Mouse (Mus musculus) ES-E14 (cell line): ENCODE measurements around the gene Aanat. TPM values are rescaled to one million over a fixed set of nuclear protein-coding genes. Genes with fewer than 3 reads are reported as not detected.

ENCODE experiments used
- DNase-seq: peaks from one replicate; pipeline ENCODE4 v3.0.0-alpha.2; 2013; ENCODE audit warnings: low read depth, low spot score
- H3K27ac ChIP-seq: 2 replicates; pipeline ENCODE4 v1.5.1; 2012; ENCODE audit warnings: low read depth, mild to moderate bottlenecking, low read length, moderate library complexity, mixed read lengths; ENCODE audit not compliant: poor library complexity, insufficient read depth, severe bottlenecking
- H3K36me3 ChIP-seq: 2 replicates; pipeline ENCODE4 v1.6.1; 2012; ENCODE audit warnings: mild to moderate bottlenecking, low read length, moderate library complexity, mixed read lengths; ENCODE audit not compliant: control insufficient read depth, poor library complexity, insufficient read depth, severe bottlenecking
- H3K4me1 ChIP-seq, 2 experiments: fragments of 150-350 bp in 1 of 2; sonication (generic) in 1 of 2; 2 replicates each; pipeline ENCODE4 v1.6.1; 2012; ENCODE audit warnings: low read length in 2 of 2, mild to moderate bottlenecking in 1 of 2, mixed read lengths in 1 of 2; ENCODE audit not compliant: control insufficient read depth in 2 of 2, insufficient read depth in 2 of 2, poor library complexity in 1 of 2
- H3K4me3 ChIP-seq, 2 experiments: fragments of 150-350 bp in 1 of 2; sonication (generic) in 1 of 2; 2 replicates each; pipeline ENCODE4 v1.5.1; 2012; ENCODE audit warnings: low read length in 2 of 2, low read depth in 1 of 2, mild to moderate bottlenecking in 1 of 2, mixed read lengths in 1 of 2; ENCODE audit not compliant: insufficient read depth in 1 of 2, poor library complexity in 1 of 2, severe bottlenecking in 1 of 2
- H3K9ac ChIP-seq: 2 replicates; pipeline ENCODE4 v1.6.1; 2012; ENCODE audit warnings: low read depth, mild to moderate bottlenecking, low read length, mixed read lengths; ENCODE audit not compliant: poor library complexity, insufficient read depth, severe bottlenecking
- H3K9me3 ChIP-seq: fragments of 150-350 bp; sonication (generic); 2 replicates; pipeline ENCODE4 v1.6.1; 2012; ENCODE audit warnings: low read depth, mild to moderate bottlenecking, low read length; ENCODE audit not compliant: control insufficient read depth, insufficient read depth
- CHD2 ChIP-seq: IDR thresholded peaks from 2 replicates; pipeline ENCODE4 v1.6.1; 2014; ENCODE audit warnings: mild to moderate bottlenecking, low read depth, low read length, inconsistent platforms
- HCFC1 ChIP-seq: IDR thresholded peaks from 2 replicates; pipeline ENCODE4 v1.6.1; 2012; ENCODE audit warnings: low read length, inconsistent platforms, borderline replicate concordance; ENCODE audit not compliant: insufficient read depth
- MAFK ChIP-seq: IDR thresholded peaks from 2 replicates; pipeline ENCODE4 v1.6.1; 2014; ENCODE audit warnings: mild to moderate bottlenecking, low read depth, low read length, inconsistent platforms; ENCODE audit not compliant: insufficient read depth
- ZC3H11A ChIP-seq: IDR thresholded peaks from 2 replicates; pipeline ENCODE4 v1.6.1; 2012; ENCODE audit warnings: low read depth, mild to moderate bottlenecking, inconsistent platforms, low read length, borderline replicate concordance
- ZNF384 ChIP-seq: IDR thresholded peaks from 2 replicates; pipeline ENCODE4 v1.6.1; 2012; ENCODE audit warnings: low read depth, low read length, inconsistent platforms
- in situ Hi-C, 2 experiments: fragments of 600-800 bp; cut with MboI; formaldehyde crosslinking; loops; one replicate each; pipeline ENCODE4 v1.15.1; 2025; ENCODE audit warnings: low sequenced_read_pairs in 2 of 2, inconsistent platforms in 1 of 2; ENCODE audit not compliant: unreplicated experiment in 2 of 2
- total RNA-seq: library from RNA; depleted of rRNA; stranded (reverse); fragments of 300-350 nt; gene quantifications from 2 replicates; pipeline ENCODE4 v1.2.3, GENCODE M21; 2012

Aanat gene
- total RNA-seq, 1 experiment: 0.94 TPM

- in situ Hi-C loops: no loop called here
Observed at GRCm38 (mm10) chr11:116555572-116555971, 30.7 kb upstream of the Aanat start.

DNA sequence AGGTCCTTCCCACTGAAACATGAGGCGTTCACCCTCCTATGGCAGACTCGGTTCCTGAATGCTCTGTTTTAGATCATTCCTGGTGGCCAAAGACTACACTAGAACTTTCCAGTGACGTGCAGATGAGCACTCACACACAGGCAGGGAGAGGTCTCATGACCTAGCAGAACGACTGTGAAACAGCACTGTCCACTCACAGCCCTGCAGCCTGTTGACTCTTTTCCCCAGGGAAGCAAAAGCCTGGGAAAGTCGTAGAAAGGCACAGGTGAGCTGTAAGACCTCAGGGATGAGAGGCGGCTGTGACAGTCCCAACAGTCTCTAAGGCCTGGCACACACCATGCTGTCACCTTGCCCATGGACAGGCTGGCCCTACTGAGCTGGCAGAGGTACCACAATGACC is 29.9 kb upstream of the Aanat start:
- H3K9me3 ChIP-seq: no peaks in the 10 kb centered on the region
- TF ChIP-seq HCFC1: no peak
- TF ChIP-seq ZC3H11A: no peak
- in situ Hi-C loops: no loop called here
- no peak for DNase-seq
- no peak overlapping the region for H3K4me3 ChIP-seq
- H3K9ac ChIP-seq: no peak overlapping the region
- peaks cover 0 to 2% of the 10 kb centered on the region in 2 experiments; a peak in 1 of 4 replicates for H3K4me1 ChIP-seq
- H3K27ac ChIP-seq: no peak overlapping the region
- no peaks in the 10 kb centered on the region for H3K36me3 ChIP-seq

More at GRCm38 (mm10) chr11:116555572-116555971, 30.7 kb upstream of the Aanat start:
- DNase-seq: no peak
- H3K9ac ChIP-seq: no peak overlapping the region
- no peaks in the 10 kb centered on the region for H3K9me3 ChIP-seq
- peaks cover 0 to 2% of the 10 kb centered on the region in 2 experiments; a peak in 1 of 4 replicates for H3K4me1 ChIP-seq
- H3K4me3 ChIP-seq: no peak overlapping the region
- no peaks in the 10 kb centered on the region for H3K36me3 ChIP-seq
- no peak overlapping the region; the same call in 1 of the 2 replicates for H3K27ac ChIP-seq
- TF ChIP-seq CHD2 (no peak), HCFC1 (no peak), ZC3H11A (no peak), MAFK (no peak), ZNF384 (no peak)

GRCm38 (mm10) chr11:116565283-116566041 is 20.8 kb upstream of the Aanat start:
- Histone ChIP-seq H3K9me3 (no peaks in the 10 kb centered on the region), H3K27ac (no peak overlapping the region), H3K4me3 (no peak overlapping the region), H3K9ac (no peak overlapping the region), H3K36me3 (0 out of 2 replicates have a peak, but pooled peaks cover 2% of the 10 kb centered on the region), H3K4me1 (peaks cover 0 to 2% of the 10 kb centered on the region in 2 experiments; a peak in 1 of 4 replicates)
- no peak for TF ChIP-seq CHD2
- TF ChIP-seq MAFK: no peak
- TF ChIP-seq ZC3H11A: no peak
- TF ChIP-seq HCFC1: no peak
- TF ChIP-seq ZNF384: no peak
- DNase-seq: no peak
- in situ Hi-C loops: no loop called here

DNA sequence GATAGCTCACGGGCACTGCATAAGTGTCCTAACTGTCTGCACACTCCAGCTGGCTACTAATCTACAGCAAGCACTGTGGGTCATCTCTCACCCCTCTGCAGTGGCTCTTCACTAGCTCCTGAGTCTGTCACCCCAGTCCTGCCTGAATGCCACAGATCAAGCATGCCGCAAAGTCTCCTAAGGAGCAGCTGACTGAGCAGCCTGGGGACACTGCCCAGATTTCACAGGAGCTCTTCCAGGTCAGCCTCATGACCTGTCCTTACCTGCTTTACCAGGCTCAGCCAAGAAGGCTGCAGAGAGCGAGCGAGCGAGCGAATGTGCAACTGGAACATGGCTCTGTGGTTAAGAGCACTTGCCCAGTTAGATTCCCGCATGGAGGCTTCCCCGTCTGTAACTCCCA is 18.7 kb upstream of the Aanat start:
- Histone ChIP-seq H3K4me1 (peaks cover 0 to 3% of the 10 kb centered on the region in 2 experiments; a peak in 1 of 4 replicates), H3K9me3 (no peaks in the 10 kb centered on the region), H3K4me3 (no peak overlapping the region), H3K27ac (no peak overlapping the region), H3K36me3 (peaks cover 6% of the 10 kb centered on the region; the same call in 1 of the 2 replicates), H3K9ac (no peak overlapping the region)
- no peak for TF ChIP-seq ZC3H11A
- TF ChIP-seq MAFK: no peak
- no peak for TF ChIP-seq CHD2
- TF ChIP-seq HCFC1: no peak
- TF ChIP-seq ZNF384: no peak
- in situ Hi-C loops: no loop called here
- DNase-seq: no peak
